Mouse (Mus musculus) kidney, postnatal 4 days (tissue): Measurements from ENCODE around the gene Gabbr2.

ENCODE experiments used
- DNase-seq, 2 experiments: peaks; one replicate each; pipeline ENCODE4 v3.0.0; 2021; ENCODE audit warnings: mixed read lengths in 2 of 2

Gene Gabbr2

DNA sequence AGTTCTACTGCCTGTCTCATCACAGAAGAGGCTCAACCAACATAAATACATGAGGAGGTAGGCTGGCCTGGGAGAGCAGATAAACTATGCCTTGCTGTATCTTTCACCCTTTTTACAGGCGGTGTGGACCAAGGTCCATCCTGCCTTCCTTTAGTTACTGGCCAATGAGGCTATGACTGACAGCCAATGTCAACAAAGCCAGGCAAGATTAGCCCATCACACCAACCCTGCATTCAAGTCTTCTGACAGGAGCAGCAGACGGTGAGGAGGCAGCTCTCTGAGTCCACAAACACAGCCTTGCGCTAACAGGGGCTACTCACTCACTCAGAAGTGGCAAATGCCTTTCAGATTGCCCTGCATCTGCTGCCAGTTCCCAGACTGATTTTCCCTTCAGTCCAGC, 3.4 kb downstream of the Gabbr2 start:
- DNase-seq: no peak

DNA sequence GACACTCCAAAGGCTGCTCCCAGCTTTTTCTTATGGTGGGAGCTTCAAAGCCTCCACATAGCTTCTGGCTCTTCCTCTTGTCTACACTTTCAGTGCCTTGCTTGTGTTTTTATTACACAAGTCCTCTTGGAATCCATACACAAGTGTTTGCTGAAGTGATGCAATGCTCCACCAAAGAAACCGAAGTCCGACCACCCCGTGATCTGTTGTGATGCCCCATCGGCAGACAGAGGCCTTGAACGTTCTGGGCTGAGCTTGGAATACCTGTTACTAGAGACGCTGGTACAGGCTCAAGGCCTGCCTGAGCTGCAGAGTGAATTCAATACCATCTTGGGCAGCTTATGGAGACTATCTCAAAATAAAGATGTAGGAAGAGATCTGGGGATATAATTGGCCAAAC, 3.9 kb downstream of the Gabbr2 start:
- no peak for DNase-seq

DNA sequence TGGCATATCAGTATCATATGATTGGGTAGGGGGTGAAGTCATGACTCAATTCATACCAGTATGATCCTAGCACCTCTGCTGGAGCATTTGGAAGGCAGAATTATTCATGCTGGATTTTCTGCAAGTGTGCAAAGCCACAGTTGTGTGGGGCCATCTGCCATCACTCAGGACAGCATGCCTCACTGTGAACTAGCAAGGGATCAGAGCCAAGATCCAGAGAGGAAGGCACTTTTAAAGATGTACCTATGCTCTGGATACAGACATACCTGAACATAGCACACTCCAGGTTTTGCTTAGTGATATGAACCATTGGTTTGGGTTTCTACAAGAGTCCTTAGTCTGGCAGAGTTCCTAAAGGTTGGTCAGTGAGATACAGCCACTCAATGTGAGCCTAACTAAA, 5.6 kb downstream of the Gabbr2 start:
- DNase-seq: no peak

DNA sequence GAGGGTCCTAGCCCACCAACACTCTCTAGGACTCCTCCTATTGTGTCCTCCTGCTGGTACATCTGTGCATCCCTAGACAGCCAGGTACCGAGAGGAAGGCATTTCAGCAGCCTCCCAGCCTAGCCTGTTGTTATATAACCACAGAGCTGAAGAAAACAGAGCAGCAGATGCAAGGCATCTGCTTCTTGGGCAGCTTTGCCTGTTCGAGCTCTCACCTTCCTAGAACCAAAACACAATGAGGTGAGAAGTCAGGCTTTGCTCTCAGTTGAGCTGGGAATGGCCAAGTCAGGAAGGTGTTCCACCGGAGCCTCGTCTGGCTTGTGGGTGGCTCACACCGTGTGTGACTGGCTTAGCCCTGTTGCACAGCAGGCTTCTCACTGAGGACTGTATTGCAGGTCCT, 8.8 kb downstream of the Gabbr2 start:
- DNase-seq: no peak

DNA sequence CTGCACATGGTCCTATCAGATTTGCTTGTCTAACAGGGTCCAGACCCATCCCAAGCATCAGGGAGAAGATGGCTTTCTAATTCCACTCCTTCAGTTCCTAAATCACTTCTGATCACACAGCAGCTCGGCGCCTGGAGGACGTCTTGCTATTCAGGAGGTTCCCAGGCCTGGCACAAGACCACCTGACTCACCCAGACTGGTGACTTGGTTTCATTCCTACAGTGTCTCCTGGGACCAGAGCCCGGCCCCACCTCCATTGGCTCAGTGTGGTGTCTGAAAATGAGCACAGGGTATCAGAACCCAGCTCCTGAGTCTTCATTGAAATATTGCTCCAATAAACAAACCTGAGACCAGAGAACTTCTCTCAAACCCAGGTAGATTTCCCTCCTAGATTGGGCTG, 9.6 kb downstream of the Gabbr2 start:
- no peak for DNase-seq

DNA sequence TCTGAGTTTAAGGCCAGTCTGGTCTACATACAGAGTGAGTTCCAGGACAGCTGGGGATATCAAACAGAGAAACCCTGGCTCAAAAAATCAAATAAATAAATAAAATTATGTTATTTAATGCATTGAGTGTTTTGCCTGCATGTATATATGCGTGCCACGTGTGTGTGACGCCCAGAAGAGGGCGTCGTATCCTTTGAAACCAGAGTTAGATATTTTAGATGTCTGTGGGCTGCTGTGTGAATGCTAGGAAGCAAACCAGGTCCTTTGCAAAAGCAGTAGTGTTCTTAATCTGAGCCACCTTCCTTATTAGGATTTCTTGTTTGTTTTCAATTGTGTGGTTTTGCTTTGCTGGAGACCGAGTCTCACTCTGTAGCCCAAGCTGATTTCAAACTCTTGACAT, 13.3 kb downstream of the Gabbr2 start:
- no peak for DNase-seq

DNA sequence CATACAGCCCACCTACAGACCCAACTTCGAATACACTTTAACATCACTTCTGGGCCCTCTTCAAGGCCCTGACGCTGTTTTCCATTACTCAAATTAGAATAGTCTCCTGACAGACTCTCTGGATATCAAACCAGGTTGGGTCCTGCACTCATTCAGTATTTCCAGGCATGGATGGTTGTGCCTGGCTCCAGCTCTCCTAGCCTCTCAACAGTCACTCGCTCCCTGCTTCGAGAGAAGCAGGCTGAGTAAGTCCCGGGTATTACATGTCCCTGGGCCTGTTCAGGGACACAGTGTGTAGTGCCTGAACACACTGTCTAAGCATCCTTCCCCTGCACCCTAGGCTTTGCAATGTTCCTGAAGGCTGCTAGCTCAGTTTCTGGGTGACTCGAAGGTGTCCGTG, 14.5 kb downstream of the Gabbr2 start:
- no peak for DNase-seq

DNA sequence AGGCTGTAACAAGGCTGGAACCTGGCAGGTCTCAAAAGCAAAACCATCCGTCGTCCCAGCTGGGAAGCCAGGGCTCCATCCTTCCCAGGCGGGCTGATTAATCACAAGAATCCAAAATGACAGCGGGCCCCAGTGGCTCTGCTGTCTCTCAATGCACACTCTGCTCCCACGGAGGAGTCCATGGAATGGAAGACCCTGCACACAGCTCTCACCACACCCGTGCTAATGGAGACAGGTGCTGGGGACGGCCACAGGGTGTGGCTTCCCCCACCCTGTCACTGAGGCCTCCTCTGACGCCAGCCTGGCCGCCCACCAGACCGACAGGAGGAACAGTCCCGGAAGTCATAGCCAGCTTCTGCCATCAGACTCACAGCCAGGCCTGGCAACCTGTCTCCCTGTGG, 15.0 kb downstream of the Gabbr2 start:
- DNase-seq: no peak

DNA sequence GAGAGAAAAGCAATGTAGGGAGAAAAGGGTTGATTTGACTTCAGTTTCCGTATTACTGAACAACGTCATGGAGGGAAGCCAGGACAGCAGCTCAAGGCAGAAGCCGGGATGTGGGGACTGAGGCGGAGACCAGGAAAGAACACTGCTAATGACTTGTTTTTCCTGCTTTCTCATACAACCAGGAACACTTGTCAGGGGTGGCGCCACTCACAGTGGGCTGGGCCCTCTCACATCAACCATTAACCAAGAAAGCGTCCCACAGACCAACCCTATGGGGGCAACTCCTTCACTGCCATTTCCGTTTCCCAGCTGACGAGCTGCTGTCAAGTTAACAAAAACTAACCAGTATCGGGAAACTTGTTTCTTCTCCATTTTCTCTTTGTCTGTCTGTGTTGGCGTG, 18.4 kb downstream of the Gabbr2 start:
- DNase-seq: peak in 1 of 2 experiments; percentile 23

DNA sequence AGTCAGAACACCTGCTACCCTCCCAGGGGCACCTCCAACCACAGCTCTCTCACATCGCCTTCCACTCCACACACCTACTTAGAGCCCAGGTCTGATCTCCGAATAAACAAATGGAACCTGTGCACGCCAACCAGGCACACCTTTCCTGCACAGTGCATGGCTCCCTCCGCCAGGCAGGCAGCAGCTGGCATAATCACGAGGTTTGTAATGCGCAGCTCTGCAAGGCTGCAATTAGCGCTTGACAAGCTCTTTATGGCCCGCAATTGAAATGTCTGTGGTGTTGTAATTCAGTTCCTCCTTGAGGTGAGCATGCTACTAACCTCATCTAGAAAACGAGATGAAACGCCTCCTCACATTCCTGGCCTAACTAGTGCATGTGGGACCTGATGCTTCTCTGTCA, 23.7 kb downstream of the Gabbr2 start:
- DNase-seq: no peak

DNA sequence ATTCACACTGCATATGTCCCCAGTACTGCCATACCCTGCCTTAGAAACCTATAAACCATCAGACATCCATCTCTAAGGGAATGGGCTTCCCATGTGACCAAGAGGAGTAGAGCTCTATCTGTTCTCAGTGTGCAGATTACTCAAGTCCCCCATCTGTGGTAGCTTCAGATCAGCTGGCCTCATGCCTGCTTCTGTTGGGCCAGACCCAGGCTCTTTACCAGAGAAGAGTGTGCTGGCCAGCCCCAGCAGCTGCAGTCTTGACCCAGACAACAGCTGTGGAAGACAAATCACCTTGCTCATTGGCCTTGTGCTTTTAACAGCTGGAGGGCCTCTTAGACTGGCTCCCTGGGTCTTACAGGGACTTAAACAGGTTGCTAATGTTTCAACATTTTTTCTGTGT, 25.1 kb downstream of the Gabbr2 start:
- peak in 1 of 2 experiments; percentile 10 for DNase-seq

DNA sequence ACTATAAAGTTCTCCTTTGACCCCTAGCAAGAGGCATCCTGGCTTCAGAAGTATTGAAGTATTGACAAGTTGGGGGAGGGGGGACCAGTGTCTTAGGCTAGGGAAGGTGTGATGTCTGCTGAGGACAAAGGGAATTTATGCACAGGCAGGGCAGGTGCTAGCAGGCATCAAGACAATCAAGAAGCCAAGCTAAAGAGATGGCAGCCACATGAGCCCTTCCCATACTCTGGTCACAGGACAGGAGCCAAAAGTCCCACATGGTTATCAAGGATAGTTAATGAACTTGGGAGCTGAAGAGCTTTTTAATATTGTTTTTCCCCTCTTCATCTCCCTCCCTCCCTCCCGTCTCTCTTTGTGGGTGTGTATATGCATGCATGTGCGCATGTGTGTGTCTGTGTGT, 30.3 kb downstream of the Gabbr2 start:
- no peak for DNase-seq

DNA sequence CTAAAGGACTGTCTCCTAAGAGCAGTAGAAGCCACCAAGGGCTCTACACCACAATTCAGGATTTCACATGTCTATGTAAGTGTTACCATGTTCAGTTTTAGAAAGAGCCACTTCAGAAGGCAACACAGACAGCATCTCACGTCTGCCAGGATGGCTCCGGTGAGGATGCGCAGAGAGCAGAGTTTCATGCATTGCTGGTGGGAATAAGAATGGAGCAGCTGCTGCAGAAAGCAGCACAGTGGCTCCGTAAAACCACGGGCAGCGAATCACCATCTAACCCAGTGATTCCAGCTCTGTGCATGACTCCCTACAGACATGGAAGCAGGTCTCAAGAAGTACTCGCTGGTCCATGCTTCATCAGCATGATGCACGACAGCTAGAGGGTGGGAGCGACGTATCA, 31.5 kb downstream of the Gabbr2 start:
- DNase-seq: no peak

DNA sequence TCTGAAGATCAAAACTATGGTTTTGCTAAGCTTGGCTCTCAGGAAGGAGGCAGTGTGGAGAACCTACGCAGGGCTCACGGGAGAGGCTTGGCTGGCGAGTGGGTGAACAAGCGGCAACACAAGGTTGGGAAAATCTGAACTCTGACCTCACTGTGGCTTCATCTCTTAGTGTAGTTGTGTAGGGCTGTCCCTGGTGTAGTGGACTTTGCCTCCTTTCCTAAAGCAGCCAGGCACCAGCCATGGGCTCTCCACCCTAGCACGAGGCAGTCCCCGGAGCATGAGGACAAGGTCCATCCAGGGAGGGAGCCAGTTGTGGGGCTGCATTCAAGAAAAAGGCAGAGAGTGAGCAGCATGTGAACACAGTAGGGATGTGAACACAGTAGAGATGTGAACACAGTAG, 31.9 kb downstream of the Gabbr2 start:
- peak in 1 of 2 experiments; percentile 36 for DNase-seq

DNA sequence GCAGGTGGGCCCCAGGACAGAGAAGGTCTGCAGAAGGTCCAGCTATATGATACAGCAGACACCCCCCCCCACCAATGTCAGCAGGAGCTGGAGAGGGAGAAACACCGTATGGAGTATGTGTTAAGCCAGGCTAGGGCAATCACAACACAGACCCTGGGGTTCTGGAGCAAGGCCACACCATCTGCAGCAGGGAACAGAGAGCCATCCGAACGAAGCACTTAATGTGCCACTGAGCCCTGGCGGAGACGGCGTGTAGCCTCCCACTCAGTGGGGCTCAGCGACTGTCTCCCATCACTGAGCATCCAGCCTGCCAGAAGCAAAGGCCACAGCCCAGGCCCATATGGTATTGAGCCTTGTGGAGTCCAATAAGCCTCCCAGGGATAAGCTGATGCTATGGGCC, 33.7 kb downstream of the Gabbr2 start:
- no peak for DNase-seq

DNA sequence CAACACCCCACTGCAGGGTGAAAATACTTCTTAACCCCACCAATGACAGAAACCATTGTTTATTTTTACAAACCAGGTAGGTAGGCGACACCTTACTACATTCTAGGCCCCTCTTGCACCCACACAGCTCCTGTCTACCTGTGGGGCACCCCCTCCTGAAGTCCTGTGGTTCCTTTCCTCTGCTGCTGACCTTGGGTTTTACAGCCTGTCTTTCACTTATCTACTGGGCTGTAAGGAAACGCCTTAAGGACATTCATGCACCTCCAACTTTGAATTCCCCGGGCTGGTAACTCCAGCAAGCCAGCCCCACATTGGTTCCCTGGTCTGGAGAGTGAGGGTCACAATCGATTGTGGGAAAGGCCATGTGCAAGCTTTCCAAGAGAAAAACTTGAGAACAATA, 34.7 kb downstream of the Gabbr2 start:
- DNase-seq: no peak

DNA sequence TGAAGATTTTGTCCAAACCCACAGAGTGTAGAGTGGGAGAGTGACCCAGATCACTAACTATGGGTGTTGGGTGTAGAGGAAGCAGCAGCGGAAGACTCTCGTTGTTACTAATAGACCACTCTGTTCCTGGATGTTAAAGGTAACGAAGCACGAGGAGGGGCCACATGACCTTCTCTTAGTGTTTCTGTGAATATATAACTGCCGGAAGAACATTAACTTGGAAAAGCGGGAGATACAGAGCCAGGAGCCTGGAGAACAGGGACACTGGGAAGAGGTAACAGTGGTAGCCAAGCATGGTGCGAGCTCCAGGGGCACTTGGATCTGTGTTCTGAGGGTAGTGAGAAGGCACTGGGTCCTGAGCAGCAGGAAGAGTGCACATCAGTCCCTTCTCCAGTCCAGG, 38.7 kb downstream of the Gabbr2 start:
- peak in 1 of 2 experiments; percentile 17 for DNase-seq

DNA sequence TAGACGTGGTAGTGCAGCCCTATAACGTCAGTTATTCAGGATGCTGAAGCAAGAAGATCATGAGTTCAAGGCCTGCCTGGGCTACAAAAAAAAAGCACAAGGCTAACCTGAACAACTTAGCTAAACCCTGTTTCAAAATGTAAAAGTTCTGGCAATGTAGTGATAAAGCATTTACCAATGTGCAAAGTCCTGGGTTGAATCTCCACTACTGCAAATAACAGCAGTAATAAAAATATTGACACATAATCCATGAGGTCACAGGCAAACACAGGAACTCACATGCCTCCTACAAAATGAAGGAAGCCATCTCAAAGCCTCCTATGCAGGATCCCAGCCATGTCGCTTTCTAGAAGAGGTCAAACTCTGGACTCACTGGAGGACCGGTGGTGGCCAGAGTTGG, 39.1 kb downstream of the Gabbr2 start:
- DNase-seq: no peak

DNA sequence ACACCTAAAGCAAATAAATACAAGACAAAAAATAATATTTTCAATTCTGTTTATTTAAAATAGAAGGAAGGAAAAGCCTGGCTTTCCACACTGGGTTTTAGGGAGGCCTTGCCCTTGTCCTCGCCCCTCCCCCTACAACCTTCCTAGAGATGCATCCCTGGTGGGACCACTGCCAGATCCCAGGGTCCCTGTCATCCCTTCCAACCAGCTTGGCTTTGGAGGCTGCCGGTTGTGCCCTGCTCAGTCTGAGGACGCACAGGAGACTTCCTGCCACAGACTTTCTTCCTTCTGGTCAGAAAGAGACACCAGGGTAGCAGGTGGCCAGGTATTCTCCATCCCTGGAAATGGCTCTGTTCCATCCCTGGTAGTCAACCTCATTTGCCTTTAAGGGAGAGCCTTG, 57.4 kb downstream of the Gabbr2 start:
- DNase-seq: no peak

DNA sequence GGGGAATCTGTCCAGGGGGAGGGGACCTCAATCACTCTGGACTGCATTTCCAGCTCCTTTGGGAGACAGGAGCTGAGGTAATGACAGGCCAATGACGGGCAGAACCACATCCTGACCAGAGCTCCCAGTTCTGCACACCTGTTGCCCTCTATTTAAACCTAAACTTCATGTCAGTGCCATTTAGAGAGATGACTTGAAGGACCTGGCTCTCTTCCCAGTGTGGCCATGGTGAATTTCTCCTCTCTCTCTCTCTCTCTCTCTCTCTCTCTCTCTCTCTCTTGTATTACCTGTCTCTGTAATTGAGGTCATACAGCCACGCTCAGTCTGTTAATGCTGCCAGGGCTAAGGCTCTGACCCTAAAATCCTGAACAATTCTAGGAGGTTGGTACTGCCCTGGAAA, 58.1 kb downstream of the Gabbr2 start:
- no peak for DNase-seq

DNA sequence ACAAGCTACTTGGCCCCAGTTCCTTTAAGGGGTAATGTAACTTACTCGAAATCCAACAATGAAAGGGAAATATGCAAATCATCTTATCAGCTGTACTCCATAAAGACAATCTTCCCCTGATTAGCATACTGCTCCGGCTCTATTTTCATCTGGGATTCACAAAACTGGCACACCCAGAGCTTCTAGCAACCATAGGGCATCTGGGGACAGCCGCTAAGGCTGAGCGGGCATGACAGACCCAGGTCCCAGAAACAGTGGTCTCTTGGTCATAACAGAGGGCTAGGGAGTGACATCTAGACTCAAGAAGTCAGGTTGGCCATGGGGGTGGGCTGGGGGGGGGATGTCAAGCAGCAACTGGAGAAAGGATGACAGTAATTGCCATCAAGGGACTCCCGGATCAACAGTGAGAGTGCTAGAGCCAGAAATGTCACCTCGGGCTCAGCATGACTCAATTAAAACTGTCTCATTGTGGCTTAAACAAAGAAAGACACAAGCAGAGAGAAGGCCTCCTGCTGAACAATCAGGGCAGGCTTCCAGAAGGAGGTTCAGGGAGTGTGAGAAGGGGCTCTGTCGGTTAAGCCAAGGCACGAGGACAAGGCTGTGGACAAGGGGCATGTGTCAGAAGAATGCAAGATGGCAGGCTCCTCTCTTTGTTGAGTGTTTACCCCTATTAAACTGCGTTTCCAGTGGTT, 59.8 kb downstream of the Gabbr2 start:
- DNase-seq: no peak

DNA sequence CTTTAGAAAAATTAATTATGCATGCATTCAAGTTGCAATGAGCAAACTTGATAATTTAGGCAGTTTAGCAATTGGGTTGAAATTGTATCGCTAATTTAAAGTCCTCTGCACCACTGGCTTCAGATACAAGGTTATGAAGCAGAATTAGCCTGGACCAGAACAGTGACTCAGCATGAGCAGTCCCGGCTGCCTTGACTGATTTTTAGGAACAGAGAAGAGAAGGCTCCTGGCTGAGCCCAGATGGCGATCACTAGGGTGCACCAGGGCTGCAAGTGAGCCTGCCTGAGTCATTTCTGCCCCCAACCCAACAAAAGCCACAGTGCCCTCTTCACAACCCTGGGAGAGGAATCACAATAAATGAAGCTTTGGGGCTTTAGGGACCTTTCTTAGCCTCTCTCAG, 63.6 kb downstream of the Gabbr2 start:
- no peak for DNase-seq

DNA sequence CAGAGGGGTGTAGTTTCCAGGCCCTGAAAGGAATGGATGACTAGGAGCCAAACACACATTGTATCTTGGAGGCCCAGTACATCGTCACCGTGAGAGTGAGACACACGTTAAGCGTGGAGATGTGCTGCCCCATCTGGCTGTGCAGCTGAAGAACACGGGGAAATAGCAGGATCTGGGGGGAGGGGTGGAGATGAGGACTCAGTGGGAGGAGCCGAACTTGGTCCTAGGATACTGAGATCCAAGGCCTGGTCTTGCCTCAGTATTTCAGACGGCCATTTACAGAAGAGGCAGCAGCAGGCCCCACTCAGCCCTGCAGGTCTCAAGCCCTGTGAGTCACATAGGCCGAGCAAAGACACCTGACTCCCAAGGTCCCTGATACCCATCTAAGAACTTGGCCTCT, 72.5 kb downstream of the Gabbr2 start:
- DNase-seq: peak; percentile 9 to 18

DNA sequence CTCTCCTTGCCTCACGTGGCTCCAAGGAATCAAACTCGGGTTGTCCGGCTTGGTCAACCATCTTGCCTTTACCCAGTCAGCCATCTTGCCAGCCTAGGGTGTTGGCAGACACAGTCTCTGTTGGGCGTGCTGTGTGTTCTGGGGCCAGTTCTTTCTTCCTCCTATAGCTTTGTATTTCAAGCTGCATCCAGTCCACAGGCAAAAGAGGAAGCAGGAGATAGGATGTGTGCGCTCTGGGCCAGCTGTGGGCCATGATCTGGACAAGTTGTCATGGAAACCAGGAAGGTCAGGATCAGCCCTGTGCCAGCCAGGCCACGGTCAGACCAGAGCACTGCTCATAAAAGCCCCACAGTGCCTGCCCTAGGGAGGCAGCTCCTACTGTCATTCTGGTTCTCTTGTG, 74.9 kb downstream of the Gabbr2 start:
- DNase-seq: no peak

DNA sequence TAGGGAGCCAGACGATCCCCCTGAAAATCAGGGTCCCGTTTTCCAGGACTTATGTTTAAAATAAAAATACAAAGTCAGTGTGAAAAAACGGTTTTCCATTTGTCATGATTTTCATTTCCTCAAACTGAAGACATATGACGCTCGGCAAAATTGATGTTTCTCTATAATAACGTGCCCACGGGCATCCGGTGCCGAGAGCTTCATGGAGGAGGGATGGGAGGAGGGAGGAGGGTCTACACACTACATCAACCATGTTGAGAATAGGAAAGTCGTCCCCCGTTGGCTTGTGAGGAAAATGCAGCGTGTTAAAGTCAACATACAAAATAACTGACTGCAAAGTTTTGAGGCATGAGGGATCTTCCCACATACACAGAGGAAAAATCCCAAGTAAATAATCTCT, 75.7 kb downstream of the Gabbr2 start:
- no peak for DNase-seq

DNA sequence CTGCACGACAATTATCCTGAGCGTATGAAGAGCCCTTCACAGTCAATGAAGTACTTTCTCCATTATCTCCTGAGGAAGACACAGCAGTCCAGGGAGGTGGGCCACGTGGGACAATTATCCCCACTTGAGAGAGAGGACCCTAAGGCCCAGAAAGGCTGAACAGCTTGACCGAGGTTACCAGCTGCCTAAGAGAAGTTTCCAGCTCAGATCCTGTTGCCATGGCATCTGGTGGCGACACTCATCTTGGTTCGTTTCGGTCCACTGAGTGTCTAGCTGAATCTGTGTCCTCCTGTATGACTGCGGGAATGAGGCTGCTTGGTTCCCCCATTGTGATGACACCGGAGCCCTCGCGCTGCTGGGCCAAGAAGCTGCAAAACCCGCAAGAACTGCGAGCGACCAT, 76.2 kb downstream of the Gabbr2 start:
- DNase-seq: no peak
